Mouse (Mus musculus) gastrocnemius, adult 2 months (tissue): ENCODE data around the gene Gm21969. TPM values are rescaled to one million over a fixed set of nuclear protein-coding genes. Genes with fewer than 3 reads are reported as not detected.

Experiments
- DNase-seq: peaks from one replicate; pipeline ENCODE4 v3.0.0; 2022
- H3K27ac ChIP-seq: fragments of 200-600 bp; 2 replicates; pipeline ENCODE4 v1.8.1; 2022; ENCODE audit warnings: mild to moderate bottlenecking
- H3K4me3 ChIP-seq: fragments of 200-600 bp; 2 replicates; pipeline ENCODE4 v1.8.1; 2022; ENCODE audit warnings: mild to moderate bottlenecking, moderate library complexity
- CTCF ChIP-seq: fragments of 200-600 bp; IDR thresholded peaks from 2 replicates; pipeline ENCODE4 v1.8.1; 2022; ENCODE audit warnings: antibody characterized with exemption, mild to moderate bottlenecking, moderate library complexity
- intact Hi-C: fragments of 180-260 bp; cut with DNase I; formaldehyde crosslinking; loops from one replicate; pipeline ENCODE4 v1.15.1; 2025
- long read RNA-seq, 2 experiments: library from polyadenylated mRNA; stranded (forward); transcript quantifications; one replicate each; pipeline ENCODE4 v2.0.0; 2021
- total RNA-seq, 2 experiments: library from RNA; stranded (reverse); gene quantifications; 2 replicates each; pipeline ENCODE4 v1.2.3; 2021

Gene Gm21969
- total RNA-seq: not detected
- long read RNA-seq, experiment 1, partial matches to known transcripts: 0 of 1 reads
- long read RNA-seq, experiment 1, other reads (novel, unspliced or antisense): 1 of 1 reads
- long read RNA-seq, experiment 2, partial matches to known transcripts: 0 of 1 reads
- long read RNA-seq, experiment 2, other reads (novel, unspliced or antisense): 1 of 1 reads

- intact Hi-C loops: no loop called here
- peak within 1 kb of the TSS; percentile 33 for H3K4me3 ChIP-seq
- peak; percentile 93 for TF ChIP-seq CTCF
- peak within 1 kb of the TSS; percentile 82 for H3K27ac ChIP-seq
- DNase-seq: peak; percentile 59
Measured at GRCm38 (mm10) chr4:139602357-139603244, at the start of gene Gm21969. TSS of gene Gm21969 (plus strand) at chr4:139603186.

GRCm38 (mm10) chr4:139555235-139555634 is 47.8 kb upstream of the Gm21969 start:
- H3K4me3 ChIP-seq: no peak overlapping the region
- no peak for TF ChIP-seq CTCF
- H3K27ac ChIP-seq: no peak overlapping the region
- intact Hi-C loops: no loop called here
- DNase-seq: no peak

GRCm38 (mm10) chr4:139555951-139556350 is 47.0 kb upstream of the Gm21969 start:
- intact Hi-C loops: no loop called here
- no peak overlapping the region for H3K27ac ChIP-seq
- TF ChIP-seq CTCF: no peak
- H3K4me3 ChIP-seq: no peak overlapping the region
- no peak for DNase-seq

- no peak for TF ChIP-seq CTCF
- H3K4me3 ChIP-seq: no peak overlapping the region
- intact Hi-C loops: no loop called here
- no peak for DNase-seq
- H3K27ac ChIP-seq: no peak overlapping the region
Measured at GRCm38 (mm10) chr4:139568361-139568760, 34.6 kb upstream of the Gm21969 start.

GRCm38 (mm10) chr4:139570756-139571155 is 32.2 kb upstream of the Gm21969 start:
- peak; percentile 44 for TF ChIP-seq CTCF
- DNase-seq: no peak
- intact Hi-C loops: loop anchor here (5.0 kb wide), 1 partner anchor 78 kb away; no protein-coding TSS in a partner anchor

GRCm38 (mm10) chr4:139572928-139573512 is 30.0 kb upstream of the Gm21969 start:
- intact Hi-C loops: loop anchor here (5.0 kb wide), 1 partner anchor 81 kb away; no protein-coding TSS in a partner anchor
- no peak for TF ChIP-seq CTCF

More at GRCm38 (mm10) chr4:139570756-139571155, 32.2 kb upstream of the Gm21969 start:
- H3K27ac ChIP-seq: peak overlapping the region; percentile 35
- no peak overlapping the region for H3K4me3 ChIP-seq

GRCm38 (mm10) chr4:139574156-139574798 is 28.7 kb upstream of the Gm21969 start:
- intact Hi-C loops: loop anchor here (2.0 to 5.0 kb wide), 2 partner anchors 39 to 82 kb away; no protein-coding TSS in a partner anchor
- TF ChIP-seq CTCF: peak; percentile 65
- peak; percentile 100 for DNase-seq

More at GRCm38 (mm10) chr4:139572928-139573512, 30.0 kb upstream of the Gm21969 start:
- no peak for DNase-seq
- H3K4me3 ChIP-seq: no peak overlapping the region
- H3K27ac ChIP-seq: no peak overlapping the region

GRCm38 (mm10) chr4:139574799-139575672 is 27.9 kb upstream of the Gm21969 start:
- Histone ChIP-seq H3K4me3 (peak overlapping the region; percentile 84), H3K27ac (peak overlapping the region; percentile 91)
- intact Hi-C loops: loop anchor here (2.0 to 5.0 kb wide), 2 partner anchors 38 to 83 kb away; no protein-coding TSS in a partner anchor
- peak; percentile 71 for DNase-seq
- no peak for TF ChIP-seq CTCF

More at GRCm38 (mm10) chr4:139574156-139574798, 28.7 kb upstream of the Gm21969 start:
- Histone ChIP-seq H3K4me3 (peak overlapping the region; percentile 84), H3K27ac (peak overlapping the region; percentile 91)

- Histone ChIP-seq H3K4me3 (peak overlapping the region; percentile 84), H3K27ac (peak overlapping the region; percentile 91)
- intact Hi-C loops: loop anchor here (2.0 kb wide), 1 partner anchor 37 kb away; no protein-coding TSS in a partner anchor
- TF ChIP-seq CTCF: no peak
- DNase-seq: no peak
Measured at GRCm38 (mm10) chr4:139575673-139576003, 27.3 kb upstream of the Gm21969 start.

GRCm38 (mm10) chr4:139576251-139576880 is 26.6 kb upstream of the Gm21969 start:
- peak overlapping the region; percentile 2 for H3K27ac ChIP-seq
- DNase-seq: no peak
- H3K4me3 ChIP-seq: peak overlapping the region; percentile 84
- no peak for TF ChIP-seq CTCF
- intact Hi-C loops: no loop called here

GRCm38 (mm10) chr4:139577006-139577405 is 26.0 kb upstream of the Gm21969 start:
- no peak for TF ChIP-seq CTCF
- peak overlapping the region; percentile 84 for H3K4me3 ChIP-seq
- no peak for DNase-seq
- peak overlapping the region; percentile 2; the same call in 1 of the 2 replicates for H3K27ac ChIP-seq
- intact Hi-C loops: no loop called here
